Mouse (Mus musculus) ovary, postnatal 14 days (tissue): ENCODE results near the gene Phkg2.

ENCODE experiments used
- DNase-seq: peaks from one replicate; pipeline ENCODE4 v3.0.0; 2022; ENCODE audit warnings: low spot score

The Phkg2 gene

GRCm38 (mm10) chr7:127572895-127573471 is at the start of gene Phkg2:
Gene Phkg2, plus strand, starts transcription at chr7:127573340.
- peak; percentile 82 for DNase-seq

- no peak for DNase-seq
Observed at GRCm38 (mm10) chr7:127541671-127542070, 31.5 kb upstream of the Phkg2 start.

- DNase-seq = no peak
Observed at GRCm38 (mm10) chr7:127549116-127549835, 23.9 kb upstream of the Phkg2 start.

GRCm38 (mm10) chr7:127551558-127551957 is 21.6 kb upstream of the Phkg2 start:
- DNase-seq = no peak

GRCm38 (mm10) chr7:127560580-127560979 is 12.6 kb upstream of the Phkg2 start:
- no peak for DNase-seq

GRCm38 (mm10) chr7:127561340-127561858 is 11.7 kb upstream of the Phkg2 start, which contains the start of gene Tmem265:
Gene Tmem265, plus strand, starts transcription at chr7:127561390.
- no peak for DNase-seq

GRCm38 (mm10) chr7:127564381-127565150 is 8.6 kb upstream of the Phkg2 start:
- DNase-seq = no peak

- no peak for DNase-seq
Observed at GRCm38 (mm10) chr7:127573503-127574008, 416 bp downstream of the Phkg2 start.

- no peak for DNase-seq
Observed at GRCm38 (mm10) chr7:127574115-127574514, 975 bp downstream of the Phkg2 start.

- DNase-seq = no peak
Observed at GRCm38 (mm10) chr7:127583260-127583659, 10.1 kb downstream of the Phkg2 start.

GRCm38 (mm10) chr7:127585031-127585430 is 11.9 kb downstream of the Phkg2 start:
- DNase-seq = no peak

- DNase-seq = no peak
Observed at GRCm38 (mm10) chr7:127586149-127586548, 13.0 kb downstream of the Phkg2 start.

GRCm38 (mm10) chr7:127587196-127587595 is 14.1 kb downstream of the Phkg2 start:
- DNase-seq = no peak

- DNase-seq = peak; percentile 84
Observed at GRCm38 (mm10) chr7:127588011-127588871, 15.1 kb downstream of the Phkg2 start, which contains the start of the genes Ccdc189 and Rnf40. Gene Ccdc189, minus strand, starts transcription at chr7:127588595. Gene Rnf40, plus strand, starts transcription at chr7:127588767.

GRCm38 (mm10) chr7:127588901-127589300 is 15.8 kb downstream of the Phkg2 start:
- DNase-seq = no peak

- no peak for DNase-seq
Observed at GRCm38 (mm10) chr7:127589637-127590036, 16.5 kb downstream of the Phkg2 start.

GRCm38 (mm10) chr7:127591108-127591507 is 18.0 kb downstream of the Phkg2 start:
- no peak for DNase-seq

GRCm38 (mm10) chr7:127592575-127592974 is 19.4 kb downstream of the Phkg2 start:
- DNase-seq = no peak

GRCm38 (mm10) chr7:127596747-127597146 is 23.6 kb downstream of the Phkg2 start:
- DNase-seq = no peak

- DNase-seq = no peak
Observed at GRCm38 (mm10) chr7:127600612-127601011, 27.5 kb downstream of the Phkg2 start.

GRCm38 (mm10) chr7:127601735-127602134 is 28.6 kb downstream of the Phkg2 start:
- DNase-seq = no peak
